Mouse (Mus musculus) CH12.LX (cell line): ENCODE measurements around the gene Mgrn1. TPM values are rescaled to one million over a fixed set of nuclear protein-coding genes. Genes with fewer than 3 reads are reported as not detected.

Experiments
- DNase-seq: peaks from one replicate; pipeline ENCODE4 v3.0.0-alpha.2; 2013; ENCODE audit errors: extremely low read depth
- H3K27ac ChIP-seq: 2 replicates; pipeline ENCODE4 v1.5.1; 2012; ENCODE audit warnings: low read depth, mild to moderate bottlenecking, control low read depth, moderate library complexity; ENCODE audit not compliant: insufficient read depth
- H3K27me3 ChIP-seq: replicated peaks from 2 replicates; pipeline ENCODE3; 2012; ENCODE audit warnings: inconsistent platforms
- H3K36me3 ChIP-seq, 2 experiments: replicated peaks in 1 of 2; 2 replicates each; pipeline versions ENCODE3 to v1.6.1; 2012; ENCODE audit warnings: inconsistent platforms in 1 of 2, low read length in 1 of 2, mild to moderate bottlenecking in 1 of 2, mixed read lengths in 1 of 2, moderate library complexity in 1 of 2; ENCODE audit not compliant: control insufficient read depth in 1 of 2, insufficient read depth in 1 of 2
- H3K4me1 ChIP-seq, 2 experiments: 2 replicates each; pipeline ENCODE4 v1.6.1; 2012; ENCODE audit warnings: inconsistent platforms in 1 of 2, moderate library complexity in 1 of 2; ENCODE audit not compliant: insufficient read depth in 2 of 2, control insufficient read depth in 1 of 2
- H3K4me2 ChIP-seq: 2 replicates; pipeline ENCODE4 v1.6.1; 2012; ENCODE audit warnings: low read depth, mild to moderate bottlenecking, control low read depth; ENCODE audit not compliant: poor library complexity, insufficient read depth, severe bottlenecking
- H3K4me3 ChIP-seq, 3 experiments: fragments of 150-350 bp in 1 of 3; sonication (generic) in 1 of 3; replicated peaks in 1 of 3; 2 replicates each; pipeline versions ENCODE3 to v1.5.1; 2011 to 2012; ENCODE audit warnings: low read depth in 2 of 3, low read length in 2 of 3, mild to moderate bottlenecking in 2 of 3, moderate library complexity in 2 of 3, control low read depth in 1 of 3, improper control_type of control experiment in 1 of 3, inconsistent platforms in 1 of 3, mixed read lengths in 1 of 3; ENCODE audit not compliant: poor library complexity in 1 of 3
- H3K79me2 ChIP-seq: replicated peaks from 2 replicates; pipeline ENCODE4 v1.6.1; 2012; ENCODE audit warnings: mild to moderate bottlenecking, moderate library complexity; ENCODE audit not compliant: control insufficient read depth, poor library complexity, insufficient read depth, severe bottlenecking; ENCODE audit errors: extremely low read depth
- H3K9ac ChIP-seq: 2 replicates; pipeline ENCODE4 v1.6.1; 2012; ENCODE audit warnings: low read depth, mild to moderate bottlenecking, control low read depth, moderate library complexity; ENCODE audit not compliant: insufficient read depth
- H3K9me3 ChIP-seq: replicated peaks from 2 replicates; pipeline ENCODE3; 2012; ENCODE audit warnings: low read length, inconsistent platforms, mixed read lengths
- BHLHE40 ChIP-seq: IDR thresholded peaks from 2 replicates; pipeline ENCODE4 v1.6.1; 2011; ENCODE audit warnings: mild to moderate bottlenecking, low read depth, low read length, improper control_type of control experiment
- CHD1 ChIP-seq: IDR thresholded peaks from 2 replicates; pipeline ENCODE4 v1.6.1; 2012; ENCODE audit warnings: low read depth, low read length, improper control_type of control experiment, inconsistent platforms
- CHD2 ChIP-seq: IDR thresholded peaks from 2 replicates; pipeline ENCODE4 v1.6.1; 2011; ENCODE audit warnings: low read length, improper control_type of control experiment
- CTCF ChIP-seq, 2 experiments: IDR thresholded peaks in 1 of 2; conservative IDR thresholded peaks in 1 of 2; 2 replicates each; pipeline ENCODE4 v1.5.1; 2011 to 2012; ENCODE audit warnings: low read depth in 2 of 2, low read length in 2 of 2, improper control_type of control experiment in 1 of 2, inconsistent platforms in 1 of 2, mild to moderate bottlenecking in 1 of 2, moderate library complexity in 1 of 2
- ELF1 ChIP-seq: IDR thresholded peaks from 2 replicates; pipeline ENCODE4 v1.6.1; 2014; ENCODE audit warnings: low read depth, mild to moderate bottlenecking, inconsistent platforms, low read length, improper control_type of control experiment
- ETS1 ChIP-seq: conservative IDR thresholded peaks from 2 replicates; pipeline ENCODE4 v1.6.1; 2012; ENCODE audit warnings: low read depth, mild to moderate bottlenecking, inconsistent platforms, low read length, improper control_type of control experiment, moderate library complexity
- GABPA ChIP-seq: IDR thresholded peaks from 2 replicates; pipeline ENCODE4 v1.6.1; 2012; ENCODE audit warnings: low read depth, low read length, improper control_type of control experiment, inconsistent platforms; ENCODE audit not compliant: insufficient replicate concordance
- HCFC1 ChIP-seq: IDR thresholded peaks from 2 replicates; pipeline ENCODE4 v1.6.1; 2012; ENCODE audit warnings: low read depth, mild to moderate bottlenecking, inconsistent platforms, low read length, improper control_type of control experiment
- JUN ChIP-seq: IDR thresholded peaks from 2 replicates; pipeline ENCODE4 v1.6.1; 2011; ENCODE audit warnings: low read depth, mild to moderate bottlenecking, low read length, improper control_type of control experiment, moderate library complexity; ENCODE audit not compliant: insufficient read depth
- JUND ChIP-seq: conservative IDR thresholded peaks from 2 replicates; pipeline ENCODE4 v1.6.1; 2011; ENCODE audit warnings: low read depth, low read length, improper control_type of control experiment
- MAX ChIP-seq: IDR thresholded peaks from 2 replicates; pipeline ENCODE4 v1.6.1; 2011; ENCODE audit warnings: low read length, improper control_type of control experiment
- MAZ ChIP-seq: IDR thresholded peaks from 2 replicates; pipeline ENCODE4 v1.6.1; 2012; ENCODE audit warnings: low read depth, mild to moderate bottlenecking, inconsistent platforms, low read length, improper control_type of control experiment, moderate library complexity
- MEF2A ChIP-seq: IDR thresholded peaks from 2 replicates; pipeline ENCODE4 v1.6.1; 2014; ENCODE audit warnings: low read depth, mild to moderate bottlenecking, inconsistent platforms, low read length, improper control_type of control experiment, borderline replicate concordance
- MXI1 ChIP-seq: IDR thresholded peaks from 2 replicates; pipeline ENCODE4 v1.6.1; 2011; ENCODE audit warnings: mild to moderate bottlenecking, low read depth, low read length, improper control_type of control experiment
- MYC ChIP-seq: IDR thresholded peaks from 2 replicates; pipeline ENCODE4 v1.6.1; 2011; ENCODE audit warnings: low read depth, mild to moderate bottlenecking, improper control_type of control experiment, low read length
- NELFE ChIP-seq: IDR thresholded peaks from 2 replicates; pipeline ENCODE4 v1.6.1; 2011; ENCODE audit warnings: low read depth, low read length, improper control_type of control experiment
- NRF1 ChIP-seq: IDR thresholded peaks from 2 replicates; pipeline ENCODE4 v1.6.1; 2014; ENCODE audit warnings: low read depth, mild to moderate bottlenecking, inconsistent platforms, low read length, improper control_type of control experiment, moderate library complexity
- PAX5 ChIP-seq: IDR thresholded peaks from 2 replicates; pipeline ENCODE4 v1.6.1; 2012; ENCODE audit warnings: low read length, inconsistent platforms, mixed read lengths
- POLR2A ChIP-seq: IDR thresholded peaks from 2 replicates; pipeline ENCODE4 v1.6.1; 2011; ENCODE audit warnings: low read depth, mild to moderate bottlenecking, improper control_type of control experiment, low read length
- POLR2AphosphoS2 ChIP-seq: IDR thresholded peaks from 2 replicates; pipeline ENCODE4 v1.6.1; 2011; ENCODE audit warnings: low read depth, low read length, improper control_type of control experiment
- RAD21 ChIP-seq: IDR thresholded peaks from 2 replicates; pipeline ENCODE4 v1.6.1; 2011; ENCODE audit warnings: low read depth, mild to moderate bottlenecking, low read length, improper control_type of control experiment, moderate library complexity
- RCOR1 ChIP-seq: conservative IDR thresholded peaks from 2 replicates; pipeline ENCODE4 v1.6.1; 2012; ENCODE audit warnings: low read depth, mild to moderate bottlenecking, inconsistent platforms, low read length, improper control_type of control experiment
- SIN3A ChIP-seq: IDR thresholded peaks from 2 replicates; pipeline ENCODE4 v1.6.1; 2012; ENCODE audit warnings: low read length, improper control_type of control experiment, inconsistent platforms
- SMC3 ChIP-seq: IDR thresholded peaks from 2 replicates; pipeline ENCODE4 v1.6.1; 2011; ENCODE audit warnings: low read depth, low read length, improper control_type of control experiment
- TBP ChIP-seq: conservative IDR thresholded peaks from 2 replicates; pipeline ENCODE4 v1.6.1; 2011; ENCODE audit warnings: low read depth, low read length, improper control_type of control experiment
- TCF12 ChIP-seq: IDR thresholded peaks from 2 replicates; pipeline ENCODE4 v1.6.1; 2014; ENCODE audit warnings: low read depth, mild to moderate bottlenecking, inconsistent platforms, low read length, improper control_type of control experiment
- USF1 ChIP-seq: IDR thresholded peaks from 2 replicates; pipeline ENCODE4 v1.6.1; 2014; ENCODE audit warnings: low read depth, mild to moderate bottlenecking, inconsistent platforms, low read length, improper control_type of control experiment
- ZC3H11A ChIP-seq: IDR thresholded peaks from 2 replicates; pipeline ENCODE4 v1.6.1; 2012; ENCODE audit warnings: low read depth, mild to moderate bottlenecking, inconsistent platforms, low read length, improper control_type of control experiment
- ZKSCAN1 ChIP-seq: IDR thresholded peaks from 2 replicates; pipeline ENCODE4 v1.6.1; 2012; ENCODE audit warnings: low read depth, inconsistent platforms, low read length, improper control_type of control experiment, borderline replicate concordance
- ZMIZ1 ChIP-seq: IDR thresholded peaks from 2 replicates; pipeline ENCODE4 v1.6.1; 2012; ENCODE audit warnings: low read depth, mild to moderate bottlenecking, inconsistent platforms, low read length, improper control_type of control experiment
- dilution Hi-C: fragments of 300-500 bp; cut with MboI; formaldehyde crosslinking; loops from 2 replicates; pipeline ENCODE4 v1.14.3; 2020; ENCODE audit warnings: low sequenced_read_pairs; ENCODE audit not compliant: extremely low pct_unique_long_range_greater_than_20kb, extremely low pct_ligation_motif_present
- in situ Hi-C: fragments of 300-500 bp; cut with MboI; formaldehyde crosslinking; loops from 3 replicates; pipeline ENCODE4 v1.14.3; 2019; ENCODE audit warnings: low sequenced_read_pairs, low pct_ligation_motif_present, low pct_unique_long_range_greater_than_20kb, mixed read lengths
- polyA plus RNA-seq: library from polyadenylated mRNA; unstranded; fragments of >175 nt; gene quantifications from 2 replicates; pipeline ENCODE4 v1.2.1, GENCODE M21; 2012; ENCODE audit warnings: low read depth; ENCODE audit not compliant: insufficient read length
- total RNA-seq, 2 experiments: library from RNA; depleted of rRNA; stranded (reverse); fragments of 300-350 nt in 1 of 2; fragments of >200 nt in 1 of 2; gene quantifications; 2 replicates each; pipeline ENCODE4 v1.2.3; 2012 to 2014

The Mgrn1 gene
- total and polyA plus RNA-seq, 3 experiments = 11.7 to 16.9 (median 12.9) TPM

DNA sequence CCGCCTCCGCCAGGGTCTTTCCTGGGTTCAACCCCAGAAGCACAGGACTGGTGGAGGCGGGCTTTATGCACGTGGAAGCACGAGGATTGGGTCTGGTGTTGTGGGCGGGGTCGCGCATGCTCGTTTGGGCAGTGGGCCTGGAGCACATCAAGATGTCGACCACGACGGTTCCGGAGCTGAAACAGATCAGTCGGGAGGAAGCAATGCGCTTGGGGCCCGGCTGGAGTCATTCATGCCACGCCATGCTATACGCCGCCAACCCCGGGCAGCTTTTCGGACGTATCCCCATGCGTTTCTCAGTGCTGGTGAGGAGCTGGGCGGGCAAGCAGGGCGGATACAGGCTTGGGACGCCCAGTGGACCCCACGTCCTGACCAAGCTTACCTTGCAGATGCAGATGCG, 52.9 kb downstream of the Mgrn1 start:
- H3K4me1 ChIP-seq = peaks cover 8 to 23% of the 10 kb centered on the region in 2 experiments

GRCm38 (mm10) chr16:4939412-4939811, 53.4 kb downstream of the Mgrn1 start:
- peak overlapping the region; percentile 43 for H3K27ac ChIP-seq
- H3K4me3 ChIP-seq = peak overlapping the region; percentile 74 to 98 (median 87)
- dilution Hi-C loops (no loop called here), in situ Hi-C loops (no loop called here)
- H3K9me3 ChIP-seq = no peaks in the 10 kb centered on the region
- peak overlapping the region; percentile 60 for H3K4me2 ChIP-seq
- H3K27me3 ChIP-seq = no peaks in the 10 kb centered on the region
- H3K4me1 ChIP-seq = peaks cover 8 to 23% of the 10 kb centered on the region in 2 experiments
- DNase-seq = peak; percentile 30
- peaks cover 60 to 81% of the 10 kb centered on the region in 2 experiments for H3K36me3 ChIP-seq
- peaks cover 13% of the 10 kb centered on the region for H3K79me2 ChIP-seq
- no peak for TF ChIP-seq SIN3A
- no peak for TF ChIP-seq ELF1
- peak; percentile 65 for TF ChIP-seq BHLHE40
- peak overlapping the region; percentile 80 for H3K9ac ChIP-seq

More for the DNA sequence above, 52.9 kb downstream of the Mgrn1 start:
- H3K27me3 ChIP-seq = no peaks in the 10 kb centered on the region
- H3K79me2 ChIP-seq = peaks cover 13% of the 10 kb centered on the region
- peak; percentile 99 for DNase-seq
- H3K4me3 ChIP-seq = peak overlapping the region; percentile 74 to 98 (median 87)
- H3K27ac ChIP-seq = peak overlapping the region; percentile 43
- in situ Hi-C loops (no loop called here), dilution Hi-C loops (no loop called here)
- TF ChIP-seq RAD21 (no peak), ZC3H11A (no peak), ELF1 (peak; percentile 76), POLR2AphosphoS2 (peak; percentile 95), CHD2 (peak; percentile 73), PAX5 (no peak), JUND (no peak), ZKSCAN1 (no peak), NELFE (peak; percentile 91), TCF12 (peak; percentile 95), SMC3 (no peak), JUN (no peak), HCFC1 (peak; percentile 71), MYC (no peak), MAX (peak; percentile 89), ETS1 (no peak), POLR2A (peak; percentile 97), MAZ (0 out of 2 replicates have a peak, but pooled peaks have one; percentile 44), MXI1 (peak; percentile 86), BHLHE40 (peak; percentile 79), SIN3A (peak; percentile 89), ZMIZ1 (peak; percentile 74), TBP (peak; percentile 72), MEF2A (no peak; the same call in 1 of the 2 replicates), GABPA (no peak), CTCF (conservative IDR thresholded peaks at IDR 0.05 in 1 of 2, IDR thresholded peaks at IDR 0.05 in 1 of 2; ENCODE audit: low read depth in 2 of 2, low read length in 2 of 2) (no peak), NRF1 (peak; percentile 90), USF1 (peak; percentile 26), RCOR1 (no peak), CHD1 (no peak)
- peak overlapping the region; percentile 60 for H3K4me2 ChIP-seq
- no peaks in the 10 kb centered on the region for H3K9me3 ChIP-seq
- peaks cover 58 to 80% of the 10 kb centered on the region in 2 experiments for H3K36me3 ChIP-seq
- peak overlapping the region; percentile 80 for H3K9ac ChIP-seq
